Mouse (Mus musculus): ENCODE results near the gene Plcb1.

Plcb1 gene

DNA sequence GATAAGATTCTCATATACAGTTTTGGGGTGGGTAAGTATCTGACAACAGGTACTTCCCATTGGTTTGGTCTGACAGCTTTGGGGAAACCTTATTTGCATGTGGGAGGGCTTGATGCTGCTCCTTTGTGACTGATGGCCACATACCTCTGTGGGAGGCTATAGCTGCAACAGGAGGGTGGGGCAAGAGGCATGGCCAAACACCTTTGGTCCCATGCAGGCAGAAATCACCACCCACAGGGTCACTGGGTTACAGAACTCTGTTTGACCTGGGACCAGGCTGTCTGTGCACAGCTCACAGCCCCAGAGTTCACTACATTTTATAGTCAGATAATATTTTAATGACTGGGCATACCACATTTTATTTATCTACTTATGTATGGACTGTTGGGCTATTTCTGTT is 281.6 kb downstream of the Plcb1 start:
- DNase-seq (ENCODE audit: low spot score in 2 of 2) = no peak

DNA sequence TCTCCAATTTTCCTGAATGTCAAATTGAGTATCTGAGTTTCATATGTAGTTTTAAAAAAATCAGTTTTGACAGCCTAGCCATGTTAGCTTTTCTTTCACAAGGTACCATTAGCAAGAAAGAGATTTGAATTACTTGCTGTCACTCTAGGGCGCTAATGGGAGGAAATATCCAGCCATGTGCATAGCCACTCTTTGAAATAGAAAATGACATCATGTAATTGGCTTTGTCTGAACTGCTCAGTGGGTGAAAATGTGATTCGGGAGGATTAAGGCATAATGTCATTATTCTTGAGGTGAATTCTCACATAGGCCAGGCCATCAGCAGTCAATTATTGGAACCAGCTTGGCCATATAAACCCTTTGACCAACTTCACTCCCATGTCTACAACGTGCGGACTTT is 285.5 kb downstream of the Plcb1 start:
- DNase-seq (ENCODE audit: low spot score in 2 of 2) = no peak

DNA sequence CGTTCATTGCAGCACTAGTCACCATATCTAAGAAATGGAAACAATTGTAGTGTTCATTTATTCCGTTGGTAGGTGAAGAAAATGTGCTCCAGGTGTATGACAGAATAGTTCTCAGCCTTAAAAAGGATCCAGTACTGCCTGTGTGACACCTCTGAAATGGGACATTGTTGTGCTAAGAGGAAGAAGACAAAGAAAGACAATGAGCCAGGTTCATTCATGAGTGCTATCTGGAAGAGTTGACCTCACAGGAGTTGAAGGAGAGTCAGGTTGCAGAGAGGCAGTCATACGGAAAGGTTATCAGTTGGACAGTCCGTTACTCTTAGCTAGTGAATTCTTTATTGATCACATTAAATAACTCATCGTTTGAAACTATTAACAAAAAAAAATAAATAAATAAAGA is 286.6 kb downstream of the Plcb1 start:
- no peak for DNase-seq (ENCODE audit: low spot score in 2 of 2)

DNA sequence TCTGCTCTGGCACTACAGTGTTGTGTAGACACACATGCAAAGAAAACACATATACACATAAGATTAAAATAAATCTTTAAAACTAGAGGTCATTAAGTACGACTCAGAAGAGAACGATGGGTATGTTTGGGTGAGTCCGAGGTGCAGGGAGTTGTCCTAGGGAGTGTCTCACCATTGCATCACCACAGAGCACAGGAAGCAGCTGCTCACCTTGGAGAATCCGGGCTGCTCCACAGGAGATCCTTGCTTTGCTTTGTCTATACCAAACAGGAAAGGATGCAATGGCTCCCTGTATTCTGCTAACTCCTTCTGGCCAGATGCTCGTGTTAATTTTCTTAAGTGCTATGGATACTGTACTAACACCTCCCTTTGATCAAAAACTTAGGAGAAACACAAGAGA is 287.1 kb downstream of the Plcb1 start:
- DNase-seq (ENCODE audit: low spot score in 2 of 2) = no peak

DNA sequence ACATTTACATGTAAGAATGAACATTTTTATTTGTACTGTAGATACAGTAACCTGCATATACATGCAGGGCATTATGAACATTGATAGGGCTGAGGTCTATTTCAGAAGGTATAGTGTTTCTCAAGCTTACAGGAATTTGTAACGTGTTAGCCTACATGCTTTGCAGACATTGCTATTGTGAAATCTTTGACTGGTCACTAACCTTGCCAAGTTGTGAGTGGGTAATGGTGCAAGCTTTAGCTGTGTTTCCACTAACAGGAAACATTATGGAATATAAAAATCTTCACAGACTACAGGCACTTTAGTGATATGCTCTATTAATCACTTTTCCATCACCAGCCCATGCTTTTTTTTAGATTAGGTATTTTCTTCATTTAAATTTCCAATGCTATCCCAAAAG is 289.5 kb downstream of the Plcb1 start:
- DNase-seq (ENCODE audit: low spot score in 2 of 2) = no peak

DNA sequence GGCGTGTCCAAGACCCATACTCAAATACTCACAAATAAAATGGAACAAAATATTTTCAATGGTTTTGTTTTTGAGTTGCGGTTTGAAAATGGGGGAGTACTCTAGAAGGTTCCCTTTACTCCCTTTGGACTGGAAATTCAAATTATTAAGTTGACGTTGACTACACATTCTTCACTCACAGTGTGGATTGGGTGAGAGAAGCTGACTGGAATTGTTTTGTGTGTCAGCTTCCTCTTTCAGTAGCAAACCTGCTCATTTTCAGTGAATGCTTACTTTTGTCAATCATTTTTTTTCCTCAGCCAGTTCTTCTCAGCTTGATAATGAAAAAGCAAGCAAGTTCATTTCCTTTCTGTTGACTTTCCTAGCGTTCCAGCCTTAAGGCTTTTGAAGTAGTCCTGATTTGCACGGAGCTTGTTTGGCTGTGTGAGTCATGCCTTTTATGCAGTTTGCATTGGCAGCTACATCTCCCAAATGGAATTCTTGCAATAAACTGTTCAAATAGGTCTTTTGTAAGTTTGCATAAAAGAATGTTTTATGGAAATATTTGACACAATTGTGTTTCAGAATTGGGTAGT is 306.8 kb downstream of the Plcb1 start:
- DNase-seq (ENCODE audit: low spot score in 2 of 2) = no peak

DNA sequence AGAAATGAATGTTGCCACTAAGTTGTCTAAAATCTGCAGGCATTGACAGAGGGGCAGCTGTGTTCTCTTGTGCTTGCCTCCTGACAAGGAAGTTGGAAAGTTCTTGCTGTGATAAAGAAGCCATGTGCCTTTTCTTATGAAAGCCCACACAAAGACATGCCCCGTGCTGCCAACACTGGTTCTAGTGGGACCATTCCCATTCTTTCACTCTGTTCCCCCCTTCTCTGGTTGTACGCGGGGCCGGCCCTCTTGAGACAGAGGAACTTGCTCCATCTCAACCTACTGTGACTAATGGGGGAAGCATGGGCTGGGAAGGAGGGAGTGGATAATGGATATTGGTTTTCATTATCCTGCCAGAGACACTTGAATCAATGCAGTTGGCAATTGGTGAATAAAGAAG is 315.4 kb downstream of the Plcb1 start:
- no peak for DNase-seq (ENCODE audit: low spot score in 2 of 2)

DNA sequence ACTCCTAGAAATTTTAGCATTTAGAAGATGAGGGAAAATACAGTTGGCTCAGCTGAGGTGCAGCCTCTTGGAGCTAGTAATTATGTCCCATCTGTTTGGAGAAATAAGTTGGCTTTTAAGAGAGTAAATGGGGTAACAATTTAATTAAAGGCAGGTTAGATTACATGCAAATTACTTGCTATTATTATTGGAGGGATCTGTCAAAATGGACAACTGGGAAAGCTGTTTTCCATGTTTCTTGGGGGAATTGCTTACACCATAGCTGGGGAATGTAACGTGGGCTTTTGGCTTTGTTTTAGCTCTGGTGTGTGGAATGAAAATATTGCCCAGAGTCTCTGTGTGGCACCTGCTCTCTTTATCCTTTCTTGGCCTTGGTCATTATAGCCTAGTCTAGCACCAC is 316.1 kb downstream of the Plcb1 start:
- no peak for DNase-seq (ENCODE audit: low spot score in 2 of 2)

DNA sequence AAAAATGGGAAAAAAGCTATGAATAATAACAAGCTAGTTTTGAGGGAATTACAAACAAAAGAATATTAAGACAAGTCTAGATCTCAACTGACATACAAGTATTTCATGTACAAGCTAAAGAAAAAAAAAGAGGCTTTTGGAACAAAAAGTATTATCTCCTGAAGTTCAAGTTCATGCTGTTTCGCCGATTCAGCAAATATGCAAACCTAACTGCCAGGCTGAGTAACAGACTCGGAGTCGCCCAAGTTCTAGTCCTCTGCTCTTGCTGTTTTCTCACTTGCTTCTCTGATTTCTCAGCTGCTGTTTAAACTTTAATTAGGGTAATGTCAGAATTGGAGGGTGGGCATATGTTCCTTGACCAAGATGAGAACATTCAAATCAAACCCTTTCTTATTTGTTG is 320.8 kb downstream of the Plcb1 start:
- no peak for DNase-seq (ENCODE audit: low spot score in 2 of 2)

DNA sequence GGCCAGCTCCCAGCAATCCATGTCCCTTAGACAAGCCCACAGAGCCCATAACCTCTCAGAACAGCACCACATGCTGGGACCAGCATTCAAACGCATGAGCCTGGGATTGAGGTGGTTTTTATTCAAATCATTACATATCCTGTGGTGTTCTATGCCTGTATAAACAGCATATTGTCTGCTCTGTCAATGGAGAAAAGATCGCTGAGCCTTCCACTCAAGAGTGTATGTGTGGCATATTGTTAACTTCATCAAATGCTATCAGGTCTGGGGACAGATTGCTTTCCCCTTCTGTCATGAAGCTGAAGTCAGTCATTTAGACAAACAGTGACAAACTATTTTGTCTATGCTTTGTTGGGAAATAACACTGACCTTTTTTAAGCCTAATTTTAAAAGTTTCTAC is 322.7 kb downstream of the Plcb1 start:
- DNase-seq (ENCODE audit: low spot score in 2 of 2) = no peak

DNA sequence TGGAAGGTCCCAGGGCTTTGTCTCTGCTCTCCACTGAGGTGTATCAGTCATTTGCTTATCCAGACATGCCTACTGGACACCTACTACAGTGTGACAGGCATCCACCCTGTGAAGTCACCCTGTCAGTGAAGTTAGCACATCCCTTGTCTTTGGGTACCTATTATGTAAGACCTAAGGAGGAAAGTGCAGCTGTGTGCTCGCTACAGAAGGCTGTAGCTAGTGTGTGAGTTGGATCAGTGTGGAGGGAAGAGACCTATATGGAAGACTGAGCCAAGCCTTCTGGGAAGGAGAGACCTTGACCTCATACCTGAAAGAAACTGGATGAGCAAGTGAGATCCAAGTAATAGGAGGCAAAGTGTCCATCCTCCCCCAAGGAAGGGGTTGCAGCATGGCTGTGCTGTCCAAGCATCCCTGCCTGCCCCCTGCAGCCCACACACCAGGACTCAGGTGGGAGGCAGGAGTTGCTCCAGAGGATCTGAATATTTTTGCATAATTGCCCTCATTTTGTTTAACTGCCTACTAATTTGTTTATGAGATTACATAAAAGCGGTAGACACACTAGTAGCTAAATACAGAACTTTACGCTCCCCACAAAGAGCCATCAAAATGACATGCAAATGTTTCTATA is 328.7 kb downstream of the Plcb1 start:
- no peak for DNase-seq (ENCODE audit: low spot score in 2 of 2)

DNA sequence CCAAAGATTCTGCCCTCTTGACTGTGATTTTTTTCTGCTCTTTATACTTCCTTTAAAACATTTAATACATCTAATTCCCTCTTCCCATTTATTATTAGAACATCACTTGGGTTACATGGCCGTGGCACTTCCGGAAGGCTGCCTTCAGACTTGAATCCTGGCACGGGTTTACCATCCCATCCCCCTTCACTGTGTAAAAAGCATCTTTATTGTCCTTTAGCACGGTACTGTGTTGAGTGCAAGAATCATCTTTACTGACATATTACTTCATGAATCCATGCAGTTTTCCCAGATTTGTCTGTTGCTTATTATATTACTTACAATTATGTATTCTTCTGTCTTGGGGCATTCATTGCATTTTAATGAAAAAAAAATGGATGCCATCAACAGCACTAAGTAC is 337.2 kb downstream of the Plcb1 start:
- DNase-seq (ENCODE audit: low spot score in 2 of 2) = no peak

DNA sequence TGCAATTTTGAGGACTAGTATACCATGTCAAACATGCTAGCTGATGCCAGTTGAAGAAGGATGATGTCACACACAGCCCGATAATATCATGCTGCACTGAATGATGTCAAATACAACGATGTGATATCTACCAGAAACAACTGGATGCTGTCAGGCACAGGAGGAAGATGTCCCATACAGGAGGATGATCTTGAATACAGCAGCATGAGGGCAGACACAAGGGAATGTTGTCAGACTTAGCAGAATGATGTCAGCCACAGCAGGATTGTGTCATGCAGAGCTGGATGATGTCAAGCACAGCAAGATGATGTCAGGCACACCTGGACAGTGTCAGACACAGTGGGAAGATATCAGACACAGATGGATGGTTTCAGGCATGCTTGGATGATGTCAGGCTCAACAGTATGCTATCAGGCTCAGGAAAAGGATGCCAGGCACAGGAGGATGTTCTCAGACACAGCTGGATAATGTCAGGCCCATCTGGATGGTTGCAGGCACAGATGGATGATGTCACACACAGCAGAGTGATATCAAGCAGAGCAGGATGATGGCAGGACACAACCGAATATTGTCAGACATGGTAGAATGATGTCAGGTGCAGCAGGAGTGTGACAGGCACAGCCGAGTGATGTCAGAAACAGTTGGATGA is 338.0 kb downstream of the Plcb1 start:
- DNase-seq (ENCODE audit: low spot score in 2 of 2) = no peak

DNA sequence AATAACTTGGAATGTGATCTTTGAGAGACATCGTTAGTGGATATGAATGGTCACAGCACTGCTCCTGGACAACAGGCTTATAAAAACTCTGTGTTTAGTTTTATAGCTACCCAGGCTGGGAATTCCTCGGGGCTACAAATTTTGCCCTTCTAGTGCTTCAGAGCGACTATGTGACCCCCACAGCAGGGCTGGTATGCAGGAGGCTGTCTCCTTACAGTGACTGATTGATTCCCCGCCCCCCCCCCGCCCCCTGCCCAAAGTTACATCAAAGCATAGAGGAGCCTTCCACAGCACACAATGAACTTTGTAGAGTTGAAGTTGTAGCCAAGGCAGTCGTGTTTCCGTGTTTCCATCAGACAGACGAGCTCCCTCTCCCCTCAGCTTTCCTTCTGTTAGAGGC is 354.7 kb downstream of the Plcb1 start:
- no peak for DNase-seq (ENCODE audit: low spot score in 2 of 2)

DNA sequence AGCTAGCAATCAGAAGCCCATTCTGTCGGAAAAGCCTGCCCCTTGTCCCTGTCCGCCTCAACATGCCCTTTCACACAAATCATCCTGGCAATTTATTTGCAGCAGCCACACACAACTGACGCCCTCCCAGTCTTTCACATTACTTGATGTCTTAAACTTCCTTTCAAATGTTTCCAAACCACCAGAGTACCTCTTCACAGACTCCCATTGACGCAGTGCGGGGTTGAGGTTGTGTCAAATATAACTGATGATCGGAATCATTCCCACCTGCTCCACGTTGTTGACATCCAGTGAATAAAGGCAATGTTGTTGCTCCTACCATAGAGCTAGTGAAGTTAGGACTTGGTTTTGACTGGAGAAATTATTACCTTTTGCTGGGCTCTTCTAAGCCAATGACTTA is 366.4 kb downstream of the Plcb1 start:
- no peak for DNase-seq (ENCODE audit: low spot score in 2 of 2)

DNA sequence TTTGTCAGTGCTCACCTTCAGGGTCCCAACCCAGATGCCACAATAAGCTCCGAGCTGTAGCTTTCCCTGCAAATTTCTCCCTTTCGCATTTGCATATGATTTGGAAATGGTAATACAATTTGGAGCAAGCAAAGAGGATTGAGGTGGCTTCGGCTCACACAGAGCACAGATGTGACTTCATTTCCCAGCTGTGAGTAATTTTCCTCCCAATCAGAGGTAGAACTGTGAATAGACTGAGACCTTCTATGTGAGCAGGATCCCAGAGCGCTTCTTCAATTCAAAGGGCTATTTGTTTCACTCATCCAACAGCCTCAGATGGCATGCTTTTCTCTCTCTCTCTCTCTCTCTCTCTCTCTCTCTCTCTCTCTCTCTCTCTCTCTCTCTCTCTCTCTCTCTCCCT is 367.4 kb downstream of the Plcb1 start:
- no peak for DNase-seq (ENCODE audit: low spot score in 2 of 2)

DNA sequence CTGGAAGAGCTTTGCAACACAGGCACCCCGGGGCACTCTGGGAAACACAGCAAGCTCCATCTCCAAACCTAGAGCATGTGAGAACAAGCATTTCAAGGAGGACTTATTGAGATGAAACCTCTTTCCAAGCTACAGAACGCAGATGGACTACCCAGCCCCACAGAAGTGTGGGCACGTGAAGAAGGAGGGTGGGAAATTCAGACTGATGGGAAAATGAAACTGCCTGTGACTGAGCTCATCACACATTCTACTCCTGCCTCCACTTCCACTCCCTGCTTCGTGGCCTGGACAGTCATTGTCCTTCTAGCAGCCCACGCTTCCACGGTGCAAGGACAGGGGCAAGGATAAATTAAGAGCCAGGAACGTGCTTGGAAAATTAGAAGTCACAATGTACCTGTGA is 370.2 kb downstream of the Plcb1 start:
- no peak for DNase-seq (ENCODE audit: low spot score in 2 of 2)

DNA sequence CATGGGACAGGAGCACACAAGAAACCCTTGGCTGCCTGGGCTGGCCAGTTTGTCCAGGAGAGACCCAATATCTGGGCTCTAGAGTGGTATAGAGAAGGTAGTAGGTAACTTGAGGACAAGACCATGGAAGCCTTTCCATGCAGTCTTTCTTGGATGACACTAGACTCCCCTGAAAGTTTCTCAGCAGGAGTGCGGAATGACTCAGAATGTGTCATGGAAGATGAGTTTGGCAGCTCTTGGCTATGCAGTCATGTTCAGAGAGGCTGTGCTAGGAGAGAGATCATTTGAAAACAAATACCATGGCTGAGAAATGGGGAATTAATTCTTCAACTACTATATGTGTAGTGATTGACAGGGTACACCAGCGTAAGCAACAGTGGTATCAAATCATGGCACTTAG is 372.1 kb downstream of the Plcb1 start:
- DNase-seq (ENCODE audit: low spot score in 2 of 2) = no peak

DNA sequence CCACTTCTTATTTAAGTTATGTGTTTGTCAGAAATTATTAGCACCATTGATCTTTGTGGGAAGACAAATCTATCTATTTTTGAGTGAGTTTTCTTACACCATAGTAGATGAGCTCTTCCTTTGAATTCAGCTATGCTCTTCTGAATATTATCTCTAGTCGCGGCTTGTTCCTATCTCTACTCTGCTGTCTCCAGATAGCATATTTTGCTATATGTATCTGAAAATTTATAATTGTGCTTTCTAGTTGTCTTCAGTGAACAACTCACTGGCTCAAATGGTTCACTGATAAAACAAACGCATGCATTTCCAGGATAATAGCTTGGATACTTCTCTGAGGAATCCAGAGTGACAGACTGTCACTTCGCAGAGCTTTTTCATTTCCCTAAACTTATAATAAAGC is 375.8 kb downstream of the Plcb1 start:
- no peak for DNase-seq (ENCODE audit: low spot score in 2 of 2)

DNA sequence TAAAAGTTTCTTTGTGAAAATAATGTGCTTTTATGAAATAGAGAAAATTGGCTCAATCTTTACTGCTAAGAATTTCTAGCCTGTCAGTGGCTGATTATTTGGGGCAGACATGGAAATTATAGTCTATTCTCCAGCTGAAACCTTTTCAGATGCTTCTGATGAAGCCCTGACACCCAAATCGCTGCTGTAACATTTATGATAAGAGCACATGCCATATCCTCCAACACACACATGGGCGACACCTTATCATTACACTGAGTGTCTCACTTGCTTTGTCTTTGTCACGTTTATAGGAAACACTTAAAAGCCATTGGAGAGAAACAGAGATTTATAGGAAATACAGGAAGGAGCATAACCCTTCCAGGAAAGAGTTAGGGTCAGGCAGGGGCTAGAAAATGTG is 379.6 kb downstream of the Plcb1 start:
- DNase-seq (ENCODE audit: low spot score in 2 of 2) = no peak

DNA sequence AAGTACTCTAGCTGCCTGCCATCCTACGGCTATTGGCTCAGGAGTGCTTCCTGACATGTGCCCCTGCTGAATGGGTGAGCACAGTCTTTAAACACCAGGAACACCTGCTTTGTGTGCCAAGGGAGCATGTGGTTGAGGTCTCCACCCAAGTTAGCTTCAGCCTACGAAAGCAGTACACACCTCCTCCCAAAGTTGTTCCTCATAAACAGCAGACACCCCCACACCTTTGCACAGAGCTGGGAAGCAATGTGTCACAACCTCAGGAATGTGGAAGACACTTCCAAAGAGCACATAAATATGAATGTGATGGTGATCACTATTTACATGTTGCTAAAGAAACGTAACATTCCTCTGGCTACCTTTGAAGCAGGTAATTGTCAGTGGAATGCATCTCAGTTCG is 389.7 kb downstream of the Plcb1 start:
- DNase-seq (ENCODE audit: low spot score in 2 of 2) = no peak

DNA sequence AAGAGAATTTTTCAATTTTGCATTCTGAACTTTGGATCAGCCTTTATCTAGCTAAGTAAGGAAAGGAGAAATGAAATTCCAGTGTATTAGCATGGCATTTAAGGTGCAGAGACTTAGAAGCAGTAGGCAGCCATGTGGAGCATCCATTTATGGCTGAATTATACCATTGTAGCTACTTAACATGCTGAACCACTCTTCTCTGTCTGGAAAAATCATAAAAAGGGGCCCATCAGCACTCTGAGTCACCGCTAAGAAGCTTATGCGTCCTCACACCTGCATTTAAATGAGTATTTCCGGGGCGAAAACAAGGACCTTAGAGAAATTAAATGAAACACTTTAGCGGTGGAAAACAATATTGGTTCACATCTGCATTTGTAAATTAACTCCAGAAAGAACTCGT is 401.8 kb downstream of the Plcb1 start:
- no peak for DNase-seq (ENCODE audit: low spot score in 2 of 2)

DNA sequence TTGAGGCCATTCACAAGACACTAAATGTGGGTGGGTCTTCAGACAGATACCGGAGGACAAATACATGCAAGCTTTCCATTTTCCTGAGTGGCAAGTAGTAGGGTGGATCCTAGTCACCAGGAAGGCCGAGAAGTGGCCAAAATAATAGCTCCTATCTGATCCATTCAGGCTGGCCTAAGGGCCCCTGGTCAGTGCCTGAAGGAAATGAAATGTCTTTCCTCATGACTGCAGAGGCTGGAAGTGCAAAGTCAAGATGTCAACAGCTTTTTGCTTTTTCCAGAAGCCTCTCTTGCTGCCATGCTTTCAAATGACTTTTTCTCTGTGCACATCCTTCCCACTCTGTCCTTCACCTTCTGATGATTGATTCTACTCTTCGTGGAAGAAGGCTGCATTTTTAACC is 415.0 kb downstream of the Plcb1 start:
- DNase-seq (ENCODE audit: low spot score in 2 of 2) = no peak

DNA sequence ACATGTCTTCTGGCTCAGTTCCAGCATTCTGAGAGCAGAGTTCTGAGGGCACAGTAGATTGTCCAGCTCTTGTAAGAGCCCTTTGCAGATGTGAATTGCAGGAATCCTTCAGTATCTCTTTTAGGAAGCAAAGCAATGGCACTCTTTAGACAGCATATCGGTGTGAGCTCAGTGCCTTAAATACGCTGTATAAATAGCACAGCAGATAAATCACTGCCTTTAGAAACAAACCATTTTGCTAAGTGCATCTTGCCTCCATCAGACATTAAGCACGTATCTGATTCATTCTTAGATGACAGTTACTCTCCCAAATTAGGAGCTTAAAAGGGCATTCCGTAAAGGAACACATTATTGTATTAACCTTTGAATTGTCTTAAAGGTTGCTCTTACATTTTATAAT is 416.5 kb downstream of the Plcb1 start:
- no peak for DNase-seq (ENCODE audit: low spot score in 2 of 2)
